Mouse (Mus musculus) macrophage (primary cell): ENCODE measurements around the gene Crlf1. TPM values are rescaled to one million over a fixed set of nuclear protein-coding genes. Genes with fewer than 3 reads are reported as not detected.

ENCODE experiments used
- H3K27ac ChIP-seq: fragments of 350-480 bp; formaldehyde crosslinking; 2 replicates; pipeline ENCODE4 v1.9.0; 2021
- H3K36me3 ChIP-seq: fragments of 350-480 bp; formaldehyde crosslinking; 2 replicates; pipeline ENCODE4 v1.9.0; 2021; ENCODE audit errors: inconsistent target
- H3K4me3 ChIP-seq: fragments of 350-480 bp; formaldehyde crosslinking; 2 replicates; pipeline ENCODE4 v1.9.0; 2021; ENCODE audit errors: inconsistent target
- H3K79me2 ChIP-seq: fragments of 350-480 bp; formaldehyde crosslinking; 2 replicates; pipeline ENCODE4 v1.9.0; 2021; ENCODE audit errors: inconsistent target
- WGBS: methylation state at CpG from one replicate; pipeline ENCODE4 v1.1.7; 2026; ENCODE audit warnings: inconsistent platforms; ENCODE audit not compliant: missing documents; 5-methylcytosine and 5-hydroxymethylcytosine counted together
- polyA plus RNA-seq: library from polyadenylated mRNA; stranded (reverse); fragments of 250-400 nt; gene quantifications from 3 replicates; pipeline ENCODE4 v1.2.4, GENCODE M21; 2018; ENCODE audit warnings: inconsistent platforms

The Crlf1 gene
- polyA plus RNA-seq, 1 experiment from 2014 or later = not detected

- 94% methylated on average over 2 of the region's 2 CpGs for WGBS
- Histone ChIP-seq H3K4me3 (no peak overlapping the region), H3K36me3 (no peaks in the 10 kb centered on the region), H3K79me2 (no peaks in the 10 kb centered on the region), H3K27ac (no peak overlapping the region)
Observed at GRCm38 (mm10) chr8:70482943-70483342, 10.0 kb upstream of the Crlf1 start.

GRCm38 (mm10) chr8:70486191-70486681, 6.7 kb upstream of the Crlf1 start:
- Histone ChIP-seq H3K79me2 (no peaks in the 10 kb centered on the region), H3K36me3 (no peaks in the 10 kb centered on the region), H3K4me3 (no peak overlapping the region), H3K27ac (no peak overlapping the region)
- WGBS = 72% methylated on average over 7 of the region's 7 CpGs

GRCm38 (mm10) chr8:70486941-70487520, 5.9 kb upstream of the Crlf1 start, which contains the start of gene Tmem59l:
Gene Tmem59l, minus strand, starts transcription at chr8:70487358.
- no peaks in the 10 kb centered on the region for H3K79me2 ChIP-seq
- no peak within 1 kb of the TSS for H3K4me3 ChIP-seq
- H3K27ac ChIP-seq = no peak within 1 kb of the TSS
- H3K36me3 ChIP-seq = no peaks in the 10 kb centered on the region
- 55% methylated on average over 19 of the region's 33 CpGs for WGBS

DNA sequence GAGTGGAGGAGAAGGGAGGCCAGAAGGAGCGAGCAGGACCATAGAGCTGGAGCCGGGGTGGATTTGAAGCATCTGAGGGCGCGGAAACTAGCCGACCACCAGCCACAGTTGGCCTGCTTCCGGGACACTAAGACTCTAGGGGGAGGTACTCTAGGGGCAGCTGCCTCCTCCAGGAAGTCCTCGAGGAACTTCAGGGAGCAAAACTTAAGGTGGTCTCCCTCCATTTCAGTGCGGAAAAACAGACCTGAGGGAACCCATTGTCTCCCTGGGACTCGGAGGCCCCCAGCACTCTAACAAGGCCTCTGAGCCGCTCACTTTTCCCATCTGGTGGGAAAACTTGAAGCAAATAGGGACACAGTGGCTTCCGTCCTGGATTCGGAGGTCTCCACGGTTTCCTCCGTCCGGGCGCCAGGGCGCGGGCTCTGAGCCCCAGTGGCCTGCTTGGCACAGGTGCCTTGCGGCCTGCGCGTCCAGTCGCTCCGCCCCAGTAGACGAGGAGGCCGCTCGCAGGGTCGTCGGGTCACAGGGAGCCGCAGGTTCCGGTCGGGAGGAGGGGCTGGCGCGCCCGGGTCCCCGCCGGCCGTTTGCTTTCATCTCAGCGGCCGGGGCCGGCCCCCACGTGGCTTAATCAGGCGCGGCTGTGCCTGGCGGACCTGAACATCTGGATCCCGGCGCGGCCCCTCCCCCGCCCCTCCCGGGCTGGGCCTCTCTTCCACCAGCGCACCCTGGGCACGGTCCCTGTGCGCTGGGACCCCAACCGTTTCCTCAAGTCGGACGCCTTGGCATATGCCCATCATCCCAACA, 4.8 kb upstream of the Crlf1 start:
- no peaks in the 10 kb centered on the region for H3K36me3 ChIP-seq
- WGBS = 6% methylated on average over 53 of the region's 55 CpGs

GRCm38 (mm10) chr8:70488931-70489470, 4.0 kb upstream of the Crlf1 start:
- no peak overlapping the region for H3K4me3 ChIP-seq
- H3K79me2 ChIP-seq = no peaks in the 10 kb centered on the region
- H3K27ac ChIP-seq = no peak overlapping the region
- H3K36me3 ChIP-seq = no peaks in the 10 kb centered on the region
- 1% methylated on average over 14 of the region's 14 CpGs for WGBS

More for the DNA sequence above, 4.8 kb upstream of the Crlf1 start:
- Histone ChIP-seq H3K4me3 (no peak overlapping the region), H3K27ac (no peak overlapping the region), H3K79me2 (no peaks in the 10 kb centered on the region)

- Histone ChIP-seq H3K36me3 (no peaks in the 10 kb centered on the region), H3K27ac (no peak overlapping the region), H3K79me2 (no peaks in the 10 kb centered on the region), H3K4me3 (no peak overlapping the region)
- WGBS = 7% methylated on average over 12 of the region's 41 CpGs
Observed at GRCm38 (mm10) chr8:70489576-70489975, 3.4 kb upstream of the Crlf1 start.

- Histone ChIP-seq H3K27ac (no peak overlapping the region), H3K79me2 (no peaks in the 10 kb centered on the region), H3K4me3 (no peak overlapping the region), H3K36me3 (no peaks in the 10 kb centered on the region)
- WGBS = 38% methylated on average over 10 of the region's 10 CpGs
Observed at GRCm38 (mm10) chr8:70490061-70490879, 2.7 kb upstream of the Crlf1 start.

- 7% methylated on average over 20 of the region's 20 CpGs for WGBS
- H3K27ac ChIP-seq = no peak overlapping the region
- H3K4me3 ChIP-seq = no peak overlapping the region
- no peaks in the 10 kb centered on the region for H3K36me3 ChIP-seq
- H3K79me2 ChIP-seq = no peaks in the 10 kb centered on the region
Observed at GRCm38 (mm10) chr8:70490880-70491495, 2.0 kb upstream of the Crlf1 start.

DNA sequence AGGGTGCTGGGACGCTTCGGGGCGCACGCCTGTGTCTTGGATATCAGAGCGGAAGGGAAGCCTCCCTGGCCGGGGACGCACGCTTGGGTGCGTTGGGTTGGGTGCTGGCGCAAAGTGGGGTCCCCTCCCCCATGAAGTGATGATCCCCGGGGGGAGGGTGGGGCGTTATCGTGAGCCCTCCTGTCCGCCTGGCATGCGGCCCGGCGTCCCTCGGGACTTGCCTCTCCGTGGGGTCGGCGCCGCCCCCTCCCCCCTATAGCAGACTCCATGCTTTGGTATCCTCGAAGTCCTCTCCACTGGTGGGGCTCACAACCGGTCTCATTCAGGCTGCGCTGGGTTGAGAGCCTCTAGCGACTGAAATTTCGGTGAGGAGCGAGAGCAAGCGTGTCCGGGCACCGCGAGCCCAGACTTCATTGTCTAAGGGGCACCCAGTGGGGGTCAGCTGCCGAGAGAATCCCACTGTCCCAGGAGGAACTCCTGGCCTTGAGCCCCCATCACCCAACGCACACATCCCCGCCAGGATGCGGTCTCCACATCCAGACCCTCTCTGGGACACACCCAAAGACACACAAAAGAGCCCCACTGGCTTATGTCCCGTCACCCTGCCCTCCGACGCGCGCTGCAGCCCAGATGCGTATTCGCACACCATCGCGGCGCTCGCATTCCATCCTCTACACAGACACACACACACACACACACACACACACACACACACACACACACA, 896 bp downstream of the Crlf1 start:
- 6% methylated on average over 42 of the region's 47 CpGs for WGBS
- Histone ChIP-seq H3K36me3 (no peaks in the 10 kb centered on the region), H3K79me2 (no peaks in the 10 kb centered on the region), H3K4me3 (no peak overlapping the region), H3K27ac (no peak overlapping the region)

DNA sequence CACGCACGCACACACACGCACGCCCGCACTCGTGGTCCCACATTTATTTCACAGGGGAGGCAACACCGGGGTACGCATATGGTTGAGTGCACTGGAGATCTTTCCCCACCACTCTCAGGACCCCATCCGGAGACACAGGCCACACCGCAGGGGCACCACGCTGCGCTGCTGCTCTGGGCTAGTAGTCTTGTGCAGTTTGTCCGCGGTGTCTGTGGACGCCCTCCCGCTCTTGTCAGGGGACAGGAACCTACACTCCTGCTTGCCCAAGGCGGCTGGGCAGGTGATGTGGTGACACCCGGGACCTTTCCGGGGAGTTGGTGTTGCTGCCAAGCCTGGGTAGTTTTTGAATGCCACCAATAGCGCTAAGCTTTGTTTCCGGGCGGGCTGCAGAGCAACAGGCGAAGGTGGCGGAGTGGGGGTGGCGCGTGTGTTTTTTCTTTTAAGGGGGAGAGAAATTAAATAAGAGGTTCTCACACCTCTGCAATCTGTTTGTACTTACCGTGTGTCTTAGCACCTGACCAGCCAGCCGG, 1.5 kb downstream of the Crlf1 start:
- no peaks in the 10 kb centered on the region for H3K36me3 ChIP-seq
- WGBS = 5% methylated on average over 26 of the region's 28 CpGs

DNA sequence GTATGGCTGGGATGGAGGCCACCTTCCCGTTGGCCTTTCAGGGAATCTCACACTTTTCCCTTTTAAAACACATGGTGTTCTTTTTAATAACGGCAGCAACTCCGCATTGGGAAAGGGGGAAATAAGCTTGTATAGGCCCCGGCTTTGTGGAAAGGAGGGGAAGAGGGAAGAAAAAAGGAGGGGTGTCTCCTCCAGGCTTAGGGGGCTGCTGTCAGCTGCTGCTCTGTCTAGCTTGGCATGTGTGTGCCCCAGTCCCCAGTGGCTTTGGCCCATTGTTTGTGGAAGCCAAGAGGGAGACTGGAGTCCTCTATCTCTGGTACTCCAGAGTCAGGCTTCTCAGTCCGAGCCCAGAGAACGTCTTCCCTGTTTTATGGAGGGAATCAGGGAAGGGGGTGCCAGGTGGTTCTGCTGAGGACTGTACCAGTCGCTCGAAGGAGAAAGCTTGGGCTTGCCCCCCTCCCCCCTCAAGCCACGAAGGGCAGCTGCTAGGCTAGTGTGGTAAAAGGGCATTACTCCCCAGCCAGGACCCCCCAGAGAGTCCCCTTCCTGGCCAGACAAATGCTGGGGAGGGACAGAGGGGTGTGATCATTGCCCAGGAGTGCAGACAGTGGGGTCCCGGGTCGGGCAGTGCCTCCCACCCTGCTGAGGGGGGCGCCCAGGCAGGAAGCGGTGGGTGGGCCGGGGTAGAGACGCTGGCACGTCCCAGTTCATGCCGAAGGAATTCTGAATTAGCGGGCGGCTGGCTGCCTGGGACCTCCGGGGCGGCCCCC, 2.2 kb downstream of the Crlf1 start:
- Histone ChIP-seq H3K79me2 (no peaks in the 10 kb centered on the region), H3K27ac (no peak overlapping the region), H3K36me3 (no peaks in the 10 kb centered on the region), H3K4me3 (no peak overlapping the region)
- WGBS = 6% methylated on average over 20 of the region's 21 CpGs

More for the DNA sequence above, 1.5 kb downstream of the Crlf1 start:
- Histone ChIP-seq H3K79me2 (no peaks in the 10 kb centered on the region), H3K27ac (no peak overlapping the region), H3K4me3 (no peak overlapping the region)

GRCm38 (mm10) chr8:70495771-70496062, 2.8 kb downstream of the Crlf1 start:
- no peaks in the 10 kb centered on the region for H3K79me2 ChIP-seq
- WGBS = 23% methylated on average over 12 of the region's 12 CpGs
- no peak overlapping the region for H3K27ac ChIP-seq
- no peak overlapping the region for H3K4me3 ChIP-seq
- no peaks in the 10 kb centered on the region for H3K36me3 ChIP-seq
